Mouse (Mus musculus) neural tube, embryonic 12.5 days (tissue): Measurements from ENCODE around the gene Pex26. TPM values are rescaled to one million over a fixed set of nuclear protein-coding genes. Genes with fewer than 3 reads are reported as not detected.

Source experiments
- ATAC-seq: fragments of 200-750 bp; cut with Nextera tagmentation; 2 replicates; pipeline ENCODE4 v1.8.0; 2017; ENCODE audit warnings: low read depth, mild to moderate bottlenecking, moderate TSS enrichment, moderate library complexity; ENCODE audit not compliant: low FRiP score
- H3K27ac ChIP-seq: fragments of 300-500 bp; sonication (generic); 2 replicates; pipeline ENCODE4 v1.5.1; 2016
- H3K27me3 ChIP-seq: fragments of 300-500 bp; sonication (generic); replicated peaks from 2 replicates; pipeline ENCODE4 v1.6.1; 2016; ENCODE audit warnings: mild to moderate bottlenecking
- H3K36me3 ChIP-seq: fragments of 300-500 bp; sonication (generic); 2 replicates; pipeline ENCODE4 v1.6.1; 2016; ENCODE audit warnings: mild to moderate bottlenecking
- H3K4me1 ChIP-seq: fragments of 300-500 bp; sonication (generic); 2 replicates; pipeline ENCODE4 v1.6.1; 2016
- H3K4me2 ChIP-seq: fragments of 300-500 bp; sonication (generic); replicated peaks from 2 replicates; pipeline ENCODE4 v1.6.1; 2016; ENCODE audit warnings: mild to moderate bottlenecking
- H3K4me3 ChIP-seq: fragments of 300-500 bp; sonication (generic); 2 replicates; pipeline ENCODE4 v1.5.1; 2016
- H3K9ac ChIP-seq: fragments of 300-500 bp; sonication (generic); 2 replicates; pipeline ENCODE4 v1.6.1; 2016; ENCODE audit warnings: mild to moderate bottlenecking
- H3K9me3 ChIP-seq: fragments of 300-500 bp; sonication (generic); 2 replicates; pipeline ENCODE4 v1.6.1; 2016; ENCODE audit warnings: mild to moderate bottlenecking
- WGBS: fragments of 180-500 bp; shearing (Covaris S2); methylation state at CpG from one replicate; pipeline ENCODE4 v1.1.7; 2016; 5-methylcytosine and 5-hydroxymethylcytosine counted together
- polyA plus RNA-seq: library from polyadenylated mRNA; unstranded; fragments of >200 nt; fragmentation: Nextera tagmentation; extraction: Ambion mirVana; gene quantifications from 2 replicates; pipeline ENCODE4 v1.2.1, GENCODE M21; 2016

Pex26 gene
- polyA plus RNA-seq, 1 experiment from 2014 or later, result 12.5 TPM

- no peaks in the 10 kb centered on the region for H3K27me3 ChIP-seq
- H3K27ac ChIP-seq, result no peak overlapping the region
- 69% methylated on average over 4 of the region's 4 CpGs for WGBS
- no peaks in the 10 kb centered on the region for H3K36me3 ChIP-seq
- no peaks in the 10 kb centered on the region for H3K4me1 ChIP-seq
- no peaks in the 10 kb centered on the region for H3K9me3 ChIP-seq
- H3K9ac ChIP-seq, result no peak overlapping the region
- H3K4me3 ChIP-seq, result no peak overlapping the region
- no peak for ATAC-seq
- no peak overlapping the region for H3K4me2 ChIP-seq
Measured at GRCm38 (mm10) chr6:121226043-121226442, 42.6 kb downstream of the Pex26 start.

- Histone ChIP-seq H3K9ac (no peak overlapping the region), H3K4me2 (no peak overlapping the region), H3K27me3 (no peaks in the 10 kb centered on the region), H3K4me1 (no peaks in the 10 kb centered on the region), H3K9me3 (no peaks in the 10 kb centered on the region), H3K4me3 (no peak overlapping the region), H3K36me3 (no peaks in the 10 kb centered on the region), H3K27ac (no peak overlapping the region)
- ATAC-seq, result no peak
- WGBS, result 79% methylated on average over 2 of the region's 2 CpGs
Measured at GRCm38 (mm10) chr6:121226744-121227143, 43.3 kb downstream of the Pex26 start.

- Histone ChIP-seq H3K27ac (no peak overlapping the region), H3K4me3 (no peak overlapping the region), H3K4me1 (no peaks in the 10 kb centered on the region), H3K4me2 (no peak overlapping the region), H3K9me3 (no peaks in the 10 kb centered on the region), H3K36me3 (no peaks in the 10 kb centered on the region), H3K9ac (no peak overlapping the region), H3K27me3 (no peaks in the 10 kb centered on the region)
- no peak for ATAC-seq
- 74% methylated on average over 8 of the region's 8 CpGs for WGBS
Measured at GRCm38 (mm10) chr6:121228421-121228820, 45.0 kb downstream of the Pex26 start.

DNA sequence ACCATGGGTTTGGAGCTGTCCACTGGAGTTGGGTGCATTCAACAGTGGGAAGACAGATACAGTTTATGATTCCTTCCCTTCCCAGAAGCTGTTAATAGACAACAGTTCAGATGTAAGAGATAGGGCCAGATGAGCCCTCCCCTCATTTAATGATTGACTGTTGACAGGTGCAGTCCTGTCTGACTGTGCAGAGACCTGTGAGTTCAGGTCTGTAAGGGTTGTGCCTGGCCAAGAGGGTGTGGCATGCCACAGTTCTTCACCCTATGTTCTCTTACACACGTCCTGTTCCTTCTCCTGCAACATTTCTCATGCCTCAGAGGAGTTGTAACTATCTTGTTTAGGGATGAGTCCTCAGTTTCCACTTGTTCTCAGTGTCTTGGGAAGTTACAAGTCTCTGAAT, 49.2 kb downstream of the Pex26 start:
- H3K4me2 ChIP-seq, result no peak overlapping the region
- H3K36me3 ChIP-seq, result no peaks in the 10 kb centered on the region
- H3K9me3 ChIP-seq, result no peaks in the 10 kb centered on the region
- H3K27ac ChIP-seq, result no peak overlapping the region
- H3K4me1 ChIP-seq, result no peaks in the 10 kb centered on the region
- WGBS, result 77% methylated on average over 1 of the region's 1 CpGs
- ATAC-seq, result no peak
- no peak overlapping the region for H3K4me3 ChIP-seq
- H3K9ac ChIP-seq, result no peak overlapping the region
- H3K27me3 ChIP-seq, result no peaks in the 10 kb centered on the region

DNA sequence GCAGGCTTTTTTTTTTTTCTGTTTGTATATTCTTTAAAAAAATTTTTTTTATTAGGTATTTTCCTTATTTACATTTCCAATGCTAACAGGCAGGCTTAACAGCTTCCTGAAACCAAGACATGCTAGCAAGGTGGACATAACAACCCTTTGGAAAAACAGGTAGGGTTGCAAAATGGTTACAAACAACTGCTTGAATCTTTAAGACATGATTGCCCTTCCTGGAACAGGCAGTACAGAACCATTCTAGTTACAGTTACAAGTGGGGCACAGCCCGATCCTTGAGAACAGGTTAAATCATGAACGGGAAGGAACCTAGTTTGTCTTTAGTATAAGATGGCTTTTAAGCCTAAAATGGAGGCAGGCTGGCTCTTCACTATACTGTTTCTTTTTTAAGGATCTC, 52.9 kb downstream of the Pex26 start:
- H3K4me3 ChIP-seq, result no peak overlapping the region
- no peaks in the 10 kb centered on the region for H3K27me3 ChIP-seq
- no peak overlapping the region for H3K27ac ChIP-seq
- H3K4me1 ChIP-seq, result no peaks in the 10 kb centered on the region
- WGBS, result 93% methylated on average over 2 of the region's 2 CpGs
- ATAC-seq, result no peak
- no peaks in the 10 kb centered on the region for H3K36me3 ChIP-seq
- no peaks in the 10 kb centered on the region for H3K9me3 ChIP-seq
- no peak overlapping the region for H3K4me2 ChIP-seq
- no peak overlapping the region for H3K9ac ChIP-seq

DNA sequence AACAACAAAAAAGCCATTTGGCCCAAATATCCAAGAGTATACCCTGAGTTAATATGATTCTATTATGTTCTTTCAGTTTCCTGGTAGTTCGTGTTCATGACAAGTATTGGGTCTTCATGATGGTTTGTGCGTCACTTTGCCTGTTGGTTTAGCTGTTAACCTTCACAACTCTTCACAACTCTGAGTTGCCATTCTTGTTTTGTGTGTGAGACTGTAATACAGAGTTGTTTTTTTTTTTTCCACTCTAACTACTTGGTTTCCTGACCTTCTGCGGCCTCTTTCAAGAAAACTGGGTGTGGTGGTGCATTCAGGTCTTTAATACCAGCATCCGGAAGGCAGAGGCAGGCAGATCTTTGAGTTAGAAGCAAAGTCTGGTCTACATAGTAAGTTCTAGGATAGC, 54.7 kb downstream of the Pex26 start:
- no peaks in the 10 kb centered on the region for H3K4me1 ChIP-seq
- H3K27me3 ChIP-seq, result no peaks in the 10 kb centered on the region
- H3K4me3 ChIP-seq, result no peak overlapping the region
- no peaks in the 10 kb centered on the region for H3K36me3 ChIP-seq
- WGBS, result 95% methylated on average over 4 of the region's 4 CpGs
- H3K9ac ChIP-seq, result no peak overlapping the region
- H3K9me3 ChIP-seq, result no peaks in the 10 kb centered on the region
- no peak overlapping the region for H3K27ac ChIP-seq
- no peak overlapping the region for H3K4me2 ChIP-seq
- no peak for ATAC-seq

GRCm38 (mm10) chr6:121241780-121242179, 58.3 kb downstream of the Pex26 start:
- no peak overlapping the region for H3K27ac ChIP-seq
- WGBS, result 80% methylated on average over 2 of the region's 2 CpGs
- H3K4me2 ChIP-seq, result no peak overlapping the region
- H3K36me3 ChIP-seq, result no peaks in the 10 kb centered on the region
- no peak for ATAC-seq
- H3K9me3 ChIP-seq, result no peaks in the 10 kb centered on the region
- no peaks in the 10 kb centered on the region for H3K4me1 ChIP-seq
- no peak overlapping the region for H3K4me3 ChIP-seq
- H3K9ac ChIP-seq, result no peak overlapping the region
- H3K27me3 ChIP-seq, result no peaks in the 10 kb centered on the region

GRCm38 (mm10) chr6:121243161-121243560, 59.7 kb downstream of the Pex26 start:
- Histone ChIP-seq H3K27me3 (no peaks in the 10 kb centered on the region), H3K36me3 (no peaks in the 10 kb centered on the region), H3K9me3 (no peaks in the 10 kb centered on the region), H3K9ac (no peak overlapping the region), H3K4me3 (no peak overlapping the region), H3K4me2 (no peak overlapping the region), H3K27ac (no peak overlapping the region), H3K4me1 (no peaks in the 10 kb centered on the region)
- 61% methylated on average over 10 of the region's 10 CpGs for WGBS
- ATAC-seq, result no peak

- H3K27me3 ChIP-seq, result no peaks in the 10 kb centered on the region
- H3K27ac ChIP-seq, result no peak within 1 kb of the TSS
- no peaks in the 10 kb centered on the region for H3K9me3 ChIP-seq
- ATAC-seq, result peak; percentile 88
- H3K4me1 ChIP-seq, result no peaks in the 10 kb centered on the region
- peak within 1 kb of the TSS; percentile 46 for H3K4me3 ChIP-seq
- 12% methylated on average over 35 of the region's 35 CpGs for WGBS
- peak within 1 kb of the TSS; percentile 30 for H3K9ac ChIP-seq
- H3K4me2 ChIP-seq, result peak within 1 kb of the TSS; percentile 67
- H3K36me3 ChIP-seq, result no peaks in the 10 kb centered on the region
Measured at GRCm38 (mm10) chr6:121245127-121246036, 61.9 kb downstream of the Pex26 start, which contains the start of gene Usp18. TSS of gene Usp18 (plus strand) at chr6:121245906.

DNA sequence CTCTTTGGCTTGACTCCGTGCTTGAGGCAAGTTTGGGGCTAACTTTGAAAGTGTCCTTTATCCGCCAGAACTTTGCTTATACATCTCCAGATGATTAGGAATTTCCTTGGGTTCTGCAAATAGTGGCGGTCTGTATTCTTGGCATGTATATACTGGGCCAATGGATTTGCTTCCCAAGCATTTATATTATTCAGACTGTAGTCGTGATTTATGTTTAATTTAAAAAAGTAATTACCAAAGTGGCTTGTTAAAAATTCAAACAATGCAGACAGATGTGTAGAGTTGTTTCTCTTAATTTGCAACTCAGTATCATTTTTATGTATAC, 62.5 kb downstream of the Pex26 start:
- Histone ChIP-seq H3K9ac (peak overlapping the region; percentile 30), H3K4me3 (peak overlapping the region; percentile 46), H3K27me3 (no peaks in the 10 kb centered on the region), H3K27ac (no peak overlapping the region), H3K36me3 (no peaks in the 10 kb centered on the region), H3K9me3 (no peaks in the 10 kb centered on the region), H3K4me2 (peak overlapping the region; percentile 67), H3K4me1 (no peaks in the 10 kb centered on the region)
- peak; percentile 38; the same call in 1 of the 2 replicates for ATAC-seq
- 20% methylated on average over 4 of the region's 4 CpGs for WGBS

Other genes with a start within 250 kb of the Pex26 start
- gene Mical3, start 52.7 kb upstream of the Pex26 start, polyA plus RNA-seq, result 17.3 and 22.2 TPM in 2 replicates
- gene Tuba8, start 27.0 kb downstream of the Pex26 start, polyA plus RNA-seq, result 0.26 and 0.33 TPM in 2 replicates
- gene Usp18, start 62.2 kb downstream of the Pex26 start, polyA plus RNA-seq, result 1.3 TPM in 2 replicates
- gene Slc6a13, start 116.6 kb downstream of the Pex26 start, polyA plus RNA-seq, result 15.8 and 16.1 TPM in 2 replicates
- gene Slc6a12, start 159.4 kb downstream of the Pex26 start, polyA plus RNA-seq, result 0.14 TPM in 1 of 2 replicates, not detected in the other